Mouse (Mus musculus): ENCODE data around the gene Foxo3.
A peak's percentile ranks its signal among the peaks of the same experiment; 100 is the strongest.

Foxo3 gene

DNA sequence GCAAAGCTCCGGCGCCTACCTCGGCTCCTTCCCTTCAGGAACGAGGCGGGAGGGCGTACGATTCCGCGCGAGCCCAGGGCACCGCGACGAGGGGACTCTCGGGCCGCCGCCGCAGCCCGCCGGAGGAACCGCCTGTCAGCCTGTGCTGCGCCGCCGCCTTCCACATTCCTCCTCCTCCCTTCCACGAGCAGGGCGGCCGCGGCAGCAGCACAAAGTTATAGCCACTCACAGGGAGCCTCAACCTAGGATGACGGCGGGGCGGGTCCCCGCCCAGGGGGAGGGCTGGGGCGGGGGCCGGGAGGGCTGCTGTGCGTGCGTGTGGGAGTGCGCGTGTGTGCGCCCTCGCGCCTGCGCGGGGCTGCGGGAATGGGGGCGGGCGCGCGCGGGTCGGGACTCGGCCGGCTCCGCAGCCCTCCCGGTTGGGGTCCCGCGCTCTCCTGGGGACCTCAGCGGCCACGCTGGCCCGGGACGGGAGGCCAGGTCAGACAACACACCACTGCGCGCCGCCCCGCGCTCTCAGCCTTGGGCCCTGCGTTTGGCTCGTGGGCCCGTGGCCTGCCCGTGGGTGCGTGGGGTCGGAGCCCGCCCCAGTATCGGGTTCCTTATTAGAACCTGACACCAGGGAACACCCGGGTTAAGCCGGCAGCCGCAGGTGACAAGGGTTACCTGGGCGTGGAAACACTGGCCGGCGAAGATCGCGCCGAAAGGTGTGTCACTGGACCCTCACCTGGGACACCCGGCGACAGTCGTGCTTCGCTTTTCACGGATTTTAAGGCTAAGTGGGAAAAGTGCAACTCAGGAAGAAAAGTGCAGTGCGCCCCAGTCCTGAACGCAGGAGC lies at the start of gene Foxo3:
Gene Foxo3, minus strand, starts transcription at position 249 of the 839 bp plus-strand sequence.
- peak; percentile 87 for DNase-seq (ENCODE audit: low spot score)

DNA sequence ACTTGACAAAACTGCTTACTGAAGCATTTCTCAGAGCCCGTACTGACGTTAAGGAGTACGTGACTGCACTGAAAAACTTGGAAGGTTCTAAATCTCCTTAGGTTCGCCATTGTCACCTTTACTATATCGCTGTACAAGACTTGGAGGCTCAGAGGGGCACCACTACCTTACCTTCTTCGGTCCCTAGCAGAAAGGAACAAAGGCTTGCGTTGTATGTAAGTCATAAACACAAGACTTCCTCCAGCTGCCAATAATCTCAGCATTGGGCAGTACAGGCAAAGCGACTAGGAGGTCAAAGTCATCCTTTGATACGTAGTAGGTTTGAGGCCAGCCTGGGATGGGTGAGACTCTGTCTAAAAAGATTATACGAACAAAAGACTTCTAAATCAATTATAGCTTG lies 48.8 kb upstream of the Foxo3 start:
- DNase-seq (ENCODE audit: low spot score) = no peak

DNA sequence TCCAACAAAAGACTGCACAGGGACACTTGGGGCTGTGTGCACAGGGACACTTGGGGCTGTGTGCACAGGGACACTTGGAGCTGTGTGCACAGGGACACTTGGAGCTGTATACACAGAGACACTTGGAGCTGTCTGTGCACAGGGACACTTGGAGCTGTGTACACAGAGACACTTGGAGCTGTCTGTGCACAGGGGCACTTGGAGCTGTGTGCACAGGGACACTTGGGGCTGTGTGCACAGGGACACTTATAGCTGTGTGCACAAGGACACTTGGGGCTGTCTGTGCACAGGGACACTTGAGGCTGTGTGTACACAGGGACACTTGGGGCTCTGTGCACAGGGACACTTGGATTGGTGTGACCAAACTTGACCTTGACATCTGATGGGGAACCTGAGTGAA lies 47.4 kb upstream of the Foxo3 start:
- DNase-seq (ENCODE audit: low spot score) = no peak

DNA sequence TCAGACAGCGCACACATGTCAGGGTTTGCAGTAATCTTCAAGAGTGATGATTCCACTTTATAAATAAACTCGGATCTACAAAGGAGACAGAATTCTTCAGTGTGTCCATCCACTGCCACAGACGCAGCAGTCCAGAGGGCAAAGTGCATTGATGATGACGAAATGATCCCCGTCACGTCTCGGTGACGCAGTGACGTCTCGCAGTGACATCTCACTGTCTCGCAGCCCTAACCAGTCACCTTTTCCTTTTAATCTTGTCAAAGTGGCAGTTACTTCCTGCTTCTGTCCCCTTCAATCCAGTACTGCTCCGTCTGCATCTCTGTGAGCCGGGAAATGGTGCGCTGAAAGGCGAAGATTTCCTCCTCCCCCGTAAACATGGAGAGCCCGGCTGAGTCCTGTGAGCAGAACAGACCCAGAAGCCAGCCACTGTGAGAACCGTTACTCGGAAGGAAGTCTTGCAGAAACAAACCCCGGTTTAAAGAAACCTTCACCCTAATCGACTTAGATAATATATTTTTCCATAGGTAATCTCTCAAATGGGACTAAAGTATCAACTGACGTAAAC lies 36.7 kb upstream of the Foxo3 start:
- no peak for DNase-seq (ENCODE audit: low spot score)

DNA sequence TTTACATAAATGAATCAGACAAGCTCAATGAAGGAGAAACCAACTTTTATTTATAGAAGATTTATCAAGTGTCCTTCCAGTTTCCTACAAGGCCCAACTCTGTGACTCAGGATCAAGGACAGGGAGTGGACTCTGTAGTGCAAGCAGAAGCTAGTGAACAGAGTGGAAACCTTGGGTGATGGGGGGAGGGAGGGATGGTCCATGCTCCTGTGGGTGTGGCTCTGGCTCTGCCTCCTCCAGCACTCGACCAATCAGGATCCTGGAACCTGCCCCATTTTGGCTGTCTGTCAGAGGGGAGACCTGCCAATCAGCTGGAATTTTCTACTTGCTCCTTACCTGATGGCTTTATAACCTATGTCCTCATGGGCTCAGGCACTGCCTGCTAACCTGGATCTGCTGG lies 36.0 kb upstream of the Foxo3 start:
- DNase-seq (ENCODE audit: low spot score) = no peak

DNA sequence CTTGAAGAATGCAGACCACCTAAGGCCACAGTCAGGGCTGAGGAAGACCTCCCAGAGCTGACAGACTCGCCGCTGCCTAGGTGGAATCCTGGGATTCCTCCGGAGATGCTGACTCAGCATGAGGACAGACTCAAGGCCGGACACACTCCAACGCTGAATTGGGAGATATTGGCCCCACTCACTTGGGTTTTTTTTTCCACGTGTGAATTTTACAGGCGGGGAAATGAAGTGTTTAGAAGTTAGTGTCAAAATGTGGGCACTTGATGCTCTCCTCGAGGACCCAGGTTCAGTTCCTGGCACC lies 32.1 kb upstream of the Foxo3 start:
- no peak for DNase-seq (ENCODE audit: low spot score)

DNA sequence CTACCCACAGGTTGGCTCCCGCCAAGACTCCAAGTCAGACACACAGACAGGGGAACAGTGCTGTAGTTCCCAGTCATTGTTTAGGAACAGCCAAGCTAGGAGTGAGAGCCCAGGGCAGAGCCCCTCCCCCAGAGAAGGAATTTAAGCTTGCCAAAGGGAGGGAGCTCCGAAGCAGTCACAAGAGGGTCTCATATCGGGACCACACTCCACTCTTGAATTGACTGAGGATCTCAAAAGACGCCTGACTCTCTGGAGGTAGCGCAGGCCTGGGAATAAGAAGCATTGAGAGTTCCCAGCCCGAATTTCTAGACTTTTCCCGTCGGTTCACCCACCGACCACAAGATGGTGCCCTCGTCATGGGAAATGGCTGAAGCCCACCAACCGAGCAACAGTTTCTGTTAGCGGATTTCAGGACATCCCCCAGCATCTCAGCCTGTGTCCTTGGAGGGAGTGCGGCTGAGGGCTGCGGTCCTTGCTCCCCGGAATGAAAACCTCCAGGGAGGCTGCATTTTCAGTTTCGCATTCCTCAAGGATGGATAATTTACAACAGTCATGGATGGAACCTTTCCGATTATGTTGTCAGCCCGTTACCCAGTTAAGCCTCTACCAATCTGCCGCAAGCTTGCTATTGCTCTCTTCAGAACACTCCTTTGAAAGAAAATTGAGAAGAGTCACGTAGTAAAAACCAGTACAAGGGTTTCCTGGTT lies 31.6 kb upstream of the Foxo3 start:
- DNase-seq (ENCODE audit: low spot score) = peak; percentile 77

DNA sequence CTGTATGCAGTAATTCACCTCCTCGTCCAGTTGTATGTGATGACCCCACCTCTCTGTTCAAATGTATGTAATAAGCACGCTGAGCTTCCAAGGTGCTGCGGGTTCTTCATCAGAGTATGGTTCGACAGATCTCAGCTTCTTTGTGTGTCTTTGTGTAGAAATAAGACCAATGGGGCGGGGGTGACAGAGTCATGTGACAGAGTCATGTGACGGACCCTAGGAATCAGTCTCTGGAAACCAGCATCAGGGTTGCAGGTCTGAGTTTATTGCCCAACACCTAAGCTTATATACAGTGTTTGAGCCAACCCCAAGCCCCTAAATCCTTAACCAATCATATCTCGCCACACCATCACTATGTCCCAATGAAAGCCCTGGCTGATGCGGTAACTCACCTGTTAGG lies 29.9 kb upstream of the Foxo3 start:
- DNase-seq (ENCODE audit: low spot score) = no peak

DNA sequence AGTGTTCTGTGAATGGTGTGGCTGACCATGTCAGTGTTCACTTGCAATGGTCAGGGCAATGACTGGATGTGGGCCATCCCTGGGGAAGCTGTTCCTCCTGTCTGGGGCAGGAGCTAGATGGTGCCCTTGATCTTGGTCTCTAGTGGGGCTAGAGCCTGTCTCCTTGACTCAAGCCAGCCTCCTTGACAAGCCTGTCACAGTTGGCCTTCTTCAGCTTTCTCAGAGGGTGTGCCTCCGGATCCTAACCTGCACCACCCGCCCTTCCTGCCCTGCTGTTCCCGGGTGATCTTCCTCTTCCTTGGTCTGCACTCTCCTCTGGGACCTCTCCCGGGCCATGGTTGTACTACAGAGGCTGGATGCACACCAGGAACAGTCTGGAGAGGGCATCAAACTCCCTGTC lies 24.2 kb upstream of the Foxo3 start:
- DNase-seq (ENCODE audit: low spot score) = no peak

DNA sequence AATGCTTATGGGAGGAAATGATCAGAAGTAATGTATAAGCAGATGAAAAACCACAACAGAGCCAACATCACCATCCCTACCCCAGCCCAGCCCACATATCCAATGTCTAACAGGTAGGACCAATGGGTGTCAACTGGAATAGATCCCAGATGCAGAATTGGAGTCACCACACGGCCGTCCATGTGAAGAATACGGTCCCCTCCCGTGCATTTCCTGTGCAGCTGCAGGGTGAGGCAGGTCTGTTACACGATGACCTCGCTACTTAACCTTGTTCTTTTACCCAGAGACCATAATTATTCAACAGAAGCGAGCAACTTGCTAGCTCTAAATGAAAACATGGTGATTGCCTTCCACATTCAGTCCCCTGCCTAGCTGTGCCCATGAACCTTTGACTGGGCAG lies 23.4 kb upstream of the Foxo3 start:
- no peak for DNase-seq (ENCODE audit: low spot score)

DNA sequence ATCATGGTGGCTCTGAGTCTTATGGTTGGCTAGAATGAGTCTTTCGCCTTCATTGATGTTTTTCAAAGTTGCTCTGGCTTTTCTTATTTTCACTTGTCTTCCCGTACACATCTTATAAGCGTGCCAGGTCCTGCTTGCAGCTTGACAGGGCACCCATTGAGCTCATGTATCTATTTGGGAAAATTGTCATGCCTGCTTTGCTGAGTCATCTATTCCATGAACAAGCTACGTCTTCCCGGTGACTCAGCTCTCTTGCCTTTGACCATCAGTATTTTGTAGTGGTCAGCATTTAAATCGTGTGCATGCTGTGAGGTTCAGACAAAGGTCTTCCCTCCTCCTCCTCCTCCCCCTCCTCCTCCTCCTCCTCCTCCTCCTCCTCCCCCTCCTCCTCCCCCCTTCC lies 22.9 kb upstream of the Foxo3 start:
- DNase-seq (ENCODE audit: low spot score) = no peak

DNA sequence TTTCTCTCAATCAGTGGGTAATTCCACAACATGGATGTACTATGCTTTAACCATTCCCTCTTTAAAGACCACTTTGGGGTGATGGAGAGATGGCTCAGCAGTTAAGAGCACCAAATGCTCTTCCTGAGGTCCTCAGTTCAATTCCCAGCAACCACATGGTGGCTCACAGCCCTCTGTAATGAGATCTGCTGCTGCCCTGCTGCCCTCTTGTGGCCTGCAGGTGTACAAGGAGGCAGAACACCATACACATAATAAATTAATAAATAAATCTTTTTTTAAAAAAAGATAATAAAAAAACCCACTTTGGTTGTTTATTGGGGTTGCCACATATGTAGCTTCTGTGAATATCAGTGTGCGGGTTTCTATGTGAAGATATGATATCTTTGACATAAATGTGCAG lies 21.4 kb upstream of the Foxo3 start:
- DNase-seq (ENCODE audit: low spot score) = no peak

DNA sequence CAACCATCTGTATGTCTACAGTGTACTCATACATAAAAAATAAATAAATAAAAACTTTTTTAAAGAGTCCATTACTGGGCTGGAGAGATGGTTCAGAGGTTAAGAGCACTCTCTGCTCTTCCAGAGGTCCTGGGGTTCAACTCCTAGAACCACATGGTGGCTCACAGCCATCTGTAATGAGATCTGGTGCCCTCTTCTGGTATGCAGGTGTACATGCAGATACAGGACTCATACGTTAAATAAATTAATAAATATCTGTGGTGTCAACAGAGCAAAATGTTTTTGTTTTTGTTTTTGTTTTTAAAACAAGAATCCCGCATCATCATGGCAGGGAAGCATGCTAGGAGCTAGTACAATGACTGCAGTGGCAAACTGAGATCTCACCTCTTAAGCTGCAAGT lies 20.6 kb upstream of the Foxo3 start:
- no peak for DNase-seq (ENCODE audit: low spot score)

DNA sequence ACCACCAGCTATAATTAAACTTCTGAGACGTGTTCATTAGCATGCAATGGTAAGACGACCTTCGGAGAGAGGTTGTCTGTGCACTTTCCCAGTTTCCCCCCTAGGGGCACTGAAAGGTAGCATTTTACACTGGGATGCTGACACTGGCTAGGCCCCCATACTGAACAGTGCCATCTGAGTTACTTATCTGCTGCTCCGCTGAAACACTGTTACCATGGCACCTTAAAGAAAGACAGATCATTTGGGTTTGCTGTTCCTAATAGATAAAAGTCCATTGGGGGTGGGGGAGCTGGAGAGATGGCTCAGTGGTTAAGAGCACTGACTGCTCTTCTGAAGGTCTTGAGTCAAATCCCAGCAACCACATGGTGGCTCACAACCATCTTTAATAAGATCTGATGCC lies 20.0 kb upstream of the Foxo3 start:
- DNase-seq (ENCODE audit: low spot score) = no peak

DNA sequence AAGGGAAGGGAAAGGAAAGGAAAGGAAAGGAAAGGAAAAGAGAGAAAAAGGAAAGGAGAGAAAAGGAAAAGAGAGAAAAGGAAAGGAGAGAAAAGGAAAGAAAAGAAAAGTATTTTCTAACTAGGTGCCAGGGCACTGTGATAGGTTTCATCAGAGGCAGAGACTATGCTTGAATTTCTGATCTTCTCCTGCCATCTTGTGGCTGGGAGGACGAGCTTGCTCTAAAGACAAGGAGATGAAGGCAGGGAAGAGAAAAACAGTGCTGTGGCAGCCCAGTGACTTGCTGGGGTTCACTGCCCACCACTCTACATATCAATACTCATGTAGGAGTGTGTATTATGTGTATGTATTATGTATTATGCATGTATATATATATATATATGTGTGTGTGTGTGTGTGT lies 18.5 kb upstream of the Foxo3 start:
- DNase-seq (ENCODE audit: low spot score) = no peak

DNA sequence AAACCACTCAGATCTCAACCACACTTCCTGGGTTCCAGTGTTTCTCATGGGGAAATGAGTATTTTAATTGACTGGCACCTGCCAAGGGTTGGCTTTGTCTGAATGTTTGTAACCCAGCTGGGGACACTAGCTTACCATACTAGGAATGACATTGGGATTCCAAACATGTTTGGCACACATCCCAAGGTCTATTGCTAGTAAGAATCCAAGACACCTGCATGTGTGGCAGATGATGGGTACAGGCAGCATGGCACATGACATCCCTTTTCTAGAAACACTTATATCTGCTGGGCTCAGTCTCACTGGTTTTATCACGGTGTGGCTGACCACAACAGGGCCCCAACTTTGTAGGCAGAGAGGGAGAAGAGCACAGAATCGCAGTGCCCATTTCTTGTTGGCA lies 17.8 kb upstream of the Foxo3 start:
- DNase-seq (ENCODE audit: low spot score) = no peak

DNA sequence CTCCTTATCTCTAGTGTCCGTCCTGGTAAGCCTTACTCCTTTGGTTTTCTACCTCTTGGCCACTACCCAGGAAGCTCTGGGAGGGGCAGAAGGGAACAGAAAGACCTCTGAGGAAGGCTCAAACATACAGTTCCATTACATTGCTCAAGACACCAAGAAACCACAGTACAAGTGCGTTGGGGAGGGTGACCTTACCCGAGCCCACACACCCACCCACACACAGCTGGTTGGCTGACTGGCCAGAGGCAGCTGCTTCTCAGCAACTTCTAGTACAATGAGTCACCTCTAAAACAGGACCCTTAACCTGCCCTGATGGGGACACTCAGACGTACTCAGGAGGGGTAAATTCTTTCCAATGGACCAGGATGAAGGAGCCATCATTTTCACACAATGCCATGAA lies 17.3 kb upstream of the Foxo3 start:
- no peak for DNase-seq (ENCODE audit: low spot score)

DNA sequence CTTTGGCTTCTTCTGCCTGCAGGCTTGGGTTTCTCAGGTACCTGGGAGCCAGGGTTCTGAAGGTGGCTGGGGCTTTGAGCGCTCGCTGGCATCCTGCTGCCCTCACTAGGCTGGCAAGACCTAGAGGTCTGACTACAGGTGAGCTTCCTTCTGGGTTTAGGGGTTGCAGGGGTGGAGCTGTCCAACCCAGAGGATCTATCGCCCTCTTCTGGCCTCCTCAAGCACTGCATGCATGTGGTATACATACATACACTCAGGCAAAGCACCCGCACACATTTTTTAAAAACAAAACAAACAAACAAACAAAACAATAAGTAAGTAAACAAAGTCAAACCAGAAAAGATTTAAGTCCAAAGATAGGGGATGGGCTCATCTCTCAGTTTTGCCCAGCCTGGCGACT lies 14.8 kb upstream of the Foxo3 start:
- DNase-seq (ENCODE audit: low spot score) = no peak

DNA sequence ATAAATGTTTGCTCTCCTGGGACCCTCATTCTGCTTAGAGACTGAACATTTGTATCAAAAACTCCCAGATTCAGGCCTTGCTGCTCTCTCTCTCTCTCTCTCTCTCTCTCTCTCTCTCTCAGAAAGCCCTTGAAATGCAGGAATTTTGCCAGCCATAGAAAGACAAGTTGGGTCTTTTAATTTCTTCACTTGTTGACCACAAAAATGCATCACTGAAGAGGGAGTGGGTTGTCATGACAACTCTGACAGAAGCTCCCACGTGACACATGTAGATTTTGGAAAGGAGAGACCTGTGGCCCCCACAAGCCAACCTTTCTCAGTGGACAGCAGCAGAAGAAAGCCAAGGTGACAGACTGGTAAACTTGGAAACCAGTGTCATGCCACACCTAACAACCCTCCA lies 11.1 kb upstream of the Foxo3 start:
- no peak for DNase-seq (ENCODE audit: low spot score)

DNA sequence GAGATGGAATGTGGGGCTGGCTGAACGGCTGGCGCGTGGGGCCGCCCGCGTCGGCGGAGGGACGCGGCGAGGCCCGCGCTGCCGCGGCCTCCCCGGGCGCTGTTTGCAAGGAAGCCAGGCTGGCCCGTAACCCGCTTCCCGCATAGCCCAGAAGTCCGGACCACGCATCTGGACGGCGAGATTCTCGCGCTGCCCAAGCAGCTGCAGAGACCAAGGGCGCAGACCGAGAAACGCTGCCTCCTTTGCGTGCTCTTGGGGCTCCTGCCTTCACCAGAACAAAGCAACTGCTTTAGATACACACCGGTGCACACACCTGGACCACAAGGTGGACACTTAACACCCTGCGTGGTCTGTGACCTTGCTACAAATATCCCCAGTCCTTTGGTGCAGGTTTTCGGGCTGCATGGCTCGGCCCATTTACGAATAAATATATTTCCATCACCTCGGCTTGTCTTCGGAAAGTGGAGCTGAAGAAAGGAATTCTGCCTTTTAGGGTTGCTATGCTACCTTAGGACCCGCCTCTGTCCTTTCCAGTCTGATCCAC lies 1.8 kb upstream of the Foxo3 start:
- no peak for DNase-seq (ENCODE audit: low spot score)

DNA sequence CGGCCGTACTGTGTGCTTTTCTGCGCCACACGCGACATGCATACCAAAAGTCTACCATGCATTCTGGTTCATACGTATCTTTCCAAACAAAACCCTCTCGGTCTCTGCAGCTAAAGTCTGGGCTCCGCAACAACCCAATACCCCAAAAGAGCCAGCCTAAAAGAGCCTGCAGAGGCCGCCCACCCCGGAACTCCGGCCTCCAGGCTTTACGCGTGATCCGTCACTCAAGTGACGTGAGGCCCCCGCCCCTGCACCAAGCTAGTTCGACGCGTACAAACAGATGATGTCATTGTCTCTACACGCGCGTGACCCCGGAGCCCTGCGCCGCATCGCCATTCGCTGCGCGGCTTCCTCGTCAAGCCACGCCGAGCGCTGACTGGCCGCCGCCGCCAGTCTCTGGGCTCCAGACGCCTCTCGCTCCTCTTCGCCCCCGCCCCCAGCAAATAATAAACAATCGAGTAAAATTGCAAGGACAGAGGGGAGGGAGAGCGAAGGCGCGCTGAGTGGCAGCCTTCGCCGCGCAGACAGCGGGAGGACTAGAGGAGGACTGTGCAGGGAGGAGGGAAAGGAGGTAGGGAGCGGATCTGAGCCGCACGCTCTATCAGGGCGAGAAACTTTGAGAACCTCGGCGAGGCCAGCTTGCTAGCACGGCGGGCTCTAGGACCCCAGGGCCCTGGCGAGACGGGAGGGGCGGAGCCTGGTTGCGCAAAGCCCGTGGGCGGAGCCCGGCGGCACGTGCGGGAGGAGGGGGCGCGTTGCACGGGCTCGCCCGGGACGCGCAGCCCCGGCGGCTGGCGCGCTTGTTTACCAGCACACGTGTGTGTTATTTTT lies 1.1 kb upstream of the Foxo3 start:
- peak; percentile 99 for DNase-seq (ENCODE audit: low spot score)

DNA sequence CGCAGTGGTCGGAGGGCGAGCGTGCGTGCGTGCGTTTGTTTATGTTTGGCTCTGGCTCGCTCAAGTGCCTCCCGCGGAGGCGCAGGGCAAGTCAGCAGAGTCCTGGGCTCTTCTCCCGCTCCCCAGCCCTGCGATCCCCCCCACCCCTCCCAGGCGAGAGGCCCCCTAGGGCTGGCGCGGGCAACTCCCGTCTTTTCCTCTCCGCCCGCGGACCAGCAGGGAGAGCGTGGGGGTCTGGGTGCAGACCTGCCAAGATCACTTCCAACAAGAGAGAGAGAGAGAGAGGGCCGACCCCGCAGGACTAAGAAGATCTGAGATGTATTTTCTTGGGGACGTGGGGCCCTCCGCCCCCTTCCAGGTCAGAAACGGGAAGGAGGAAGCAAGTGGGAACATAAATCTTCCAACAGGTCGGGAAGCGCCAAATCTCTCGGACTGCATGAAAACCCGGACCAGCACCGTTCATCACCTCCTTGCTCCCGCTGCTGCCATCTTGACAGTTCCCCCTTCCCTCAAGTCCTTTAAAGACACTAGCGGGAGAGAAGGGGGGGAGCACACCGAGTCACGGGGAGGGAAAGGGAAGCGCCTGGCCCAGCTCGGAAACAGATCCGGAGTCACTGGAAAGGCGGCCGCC lies 569 bp downstream of the Foxo3 start:
- DNase-seq (ENCODE audit: low spot score) = no peak

Data from layer of hippocampus, adult 11-12 months (tissue).